Comparison of ENCODE assay signal across 9 mouse cellular contexts in the genomic region with DNA sequence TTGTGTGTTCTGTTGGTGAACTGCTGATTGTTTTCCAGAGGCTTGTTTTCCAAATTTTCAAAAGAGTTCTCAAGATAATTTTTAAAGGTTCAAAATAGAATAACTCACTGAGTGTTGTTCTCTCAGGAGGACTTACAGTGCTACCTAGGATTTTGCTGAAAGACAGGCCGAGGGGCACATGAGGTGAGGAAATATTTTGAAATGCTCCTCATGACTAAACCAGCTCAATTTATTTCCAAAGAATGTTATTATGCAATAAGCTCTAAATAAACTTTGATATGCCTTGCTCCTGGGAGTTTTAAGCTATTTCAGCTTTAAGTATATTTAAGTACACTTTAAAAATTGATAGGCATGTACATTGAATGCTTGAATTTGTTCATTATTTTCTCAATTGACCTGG.
"Had no signal": no experiment of that assay in that cellular context is flagged by ENCODE, and none has a peak within 500 bp of the region (broad histone marks: within the 10 kb centered on the region; RNA-seq: fewer than 3 reads in every experiment).

No protein-coding gene starts in this region.

- DNase-seq: kidney, adult 9 months; kidney, postnatal 14 days; kidney, postnatal 4 days; liver, postnatal 0 days; retina, postnatal 1 day; right cerebral cortex, postnatal 25 days; spleen, adult 18-20 months; thymus, adult 18-20 months; thymus, postnatal 36 days had no signal
